Mouse (Mus musculus) G1E (cell line): ENCODE results near the gene Upp1.

Experiments used
- CTCF ChIP-seq: IDR thresholded peaks from 2 replicates; pipeline ENCODE4 v1.5.1; 2012; ENCODE audit warnings: low read depth, low read length, inconsistent platforms, mixed read lengths
- GATA2 ChIP-seq: IDR thresholded peaks from 2 replicates; pipeline ENCODE4 v1.6.1; 2012; ENCODE audit warnings: low read depth, low read length, inconsistent platforms, borderline replicate concordance
- POLR2AphosphoS5 ChIP-seq: IDR thresholded peaks from 2 replicates; pipeline ENCODE4 v1.6.1; 2012; ENCODE audit warnings: low read depth, low read length, inconsistent platforms; ENCODE audit not compliant: insufficient replicate concordance

DNA sequence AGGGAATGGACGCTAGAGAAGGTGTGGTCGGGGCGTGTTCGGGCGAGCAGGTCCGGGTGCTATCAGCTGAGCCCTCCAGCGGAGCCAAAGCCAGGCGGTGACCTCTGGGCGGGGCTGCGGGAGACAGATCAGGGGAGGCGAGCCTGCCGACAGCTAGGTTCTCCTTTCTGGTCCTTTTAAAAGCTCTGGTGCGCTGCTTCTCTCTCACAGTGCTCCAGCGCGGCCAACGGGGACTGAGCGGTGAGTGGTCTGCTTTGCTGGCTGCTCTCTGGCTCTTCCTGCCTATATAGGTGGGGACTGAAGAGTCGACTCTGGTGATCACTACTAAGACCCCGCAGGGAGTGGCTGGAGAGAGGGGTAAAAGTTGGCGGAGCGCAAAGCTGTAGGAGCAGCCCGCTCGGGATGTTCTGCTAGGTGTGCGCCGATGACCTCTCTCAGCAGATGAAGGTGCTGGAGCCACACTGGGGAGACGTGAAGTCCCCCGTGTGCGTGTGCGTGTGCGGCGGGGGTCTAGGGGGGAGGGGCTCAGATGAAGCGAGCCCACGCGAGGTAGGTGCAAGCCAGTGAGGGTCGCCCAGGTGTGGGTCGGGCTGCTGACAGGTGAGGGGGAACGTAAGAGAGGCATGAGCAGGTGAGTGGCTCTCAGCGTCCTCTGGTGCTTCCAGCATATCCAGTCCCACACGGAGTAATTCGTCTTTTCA lies 668 bp downstream of the Upp1 start:
- no peak for TF ChIP-seq CTCF
- TF ChIP-seq POLR2AphosphoS5, result no peak
- no peak for TF ChIP-seq GATA2
